Mouse (Mus musculus): ENCODE data around the gene Mrap2. TPM values are rescaled to one million over a fixed set of nuclear protein-coding genes. Genes with fewer than 3 reads are reported as not detected.
"Not testable (repeated sequence)": the region's sequence is repeated elsewhere in the genome, so short reads cannot be mapped to it uniquely, and the experiment has no call there.

The Mrap2 gene
- polyA plus RNA-seq (2014; fragmentation: Nextera tagmentation; extraction: Ambion mirVana), result 0.09 TPM in 1 of 2 replicates, not detected in the other

DNA sequence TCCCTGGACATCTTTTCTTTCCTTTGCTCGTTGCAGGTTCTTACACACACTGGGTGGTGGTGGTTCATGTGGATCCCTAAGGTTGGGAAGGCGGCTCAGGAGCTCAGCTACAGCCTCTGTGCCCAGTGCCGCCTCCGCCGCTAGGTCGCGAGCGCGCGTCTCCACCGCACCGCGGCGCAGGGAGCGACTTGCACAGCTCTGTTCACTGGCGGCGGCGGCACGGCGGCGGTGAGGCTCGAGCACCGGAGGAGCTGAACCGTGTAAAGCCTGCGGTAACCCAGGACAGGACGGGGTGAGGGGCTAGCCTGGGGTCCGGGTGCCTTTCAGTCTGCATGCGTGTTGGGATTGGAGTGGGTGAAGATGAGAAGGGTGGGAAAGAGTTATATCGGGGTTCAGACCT lies at the start of gene Mrap2:
TSS of gene Mrap2 (plus strand) at position 201 of the 400 bp plus-strand sequence.
- 1% methylated on average over 29 of the region's 29 CpGs for WGBS
- DNase-seq (peak; percentile 78), ATAC-seq (ENCODE audit: insufficient read depth) (peak; percentile 86)
- peak; percentile 56 for TF ChIP-seq CTCF (IDR thresholded peaks at IDR 0.05; ENCODE audit: low read depth)
- H3K4me3 ChIP-seq (ENCODE audit: low read depth, low read length), result peak within 1 kb of the TSS; percentile 34
- H3K9me3 ChIP-seq (ENCODE audit: low read depth, low read length), result no peaks in the 10 kb centered on the region
- peaks cover 23% of the 10 kb centered on the region for H3K27me3 ChIP-seq (ENCODE audit: insufficient read depth, low read length)
- no peaks in the 10 kb centered on the region for H3K36me3 ChIP-seq (ENCODE audit: insufficient read depth)
- H3K4me1 ChIP-seq (ENCODE audit: insufficient read depth), result peaks cover 3% of the 10 kb centered on the region; the same call in 1 of the 2 replicates
- no peak within 1 kb of the TSS for H3K9ac ChIP-seq
- peak within 1 kb of the TSS; percentile 62 for H3K4me2 ChIP-seq
- H3K27ac ChIP-seq (ENCODE audit: low read depth), result no peak within 1 kb of the TSS

DNA sequence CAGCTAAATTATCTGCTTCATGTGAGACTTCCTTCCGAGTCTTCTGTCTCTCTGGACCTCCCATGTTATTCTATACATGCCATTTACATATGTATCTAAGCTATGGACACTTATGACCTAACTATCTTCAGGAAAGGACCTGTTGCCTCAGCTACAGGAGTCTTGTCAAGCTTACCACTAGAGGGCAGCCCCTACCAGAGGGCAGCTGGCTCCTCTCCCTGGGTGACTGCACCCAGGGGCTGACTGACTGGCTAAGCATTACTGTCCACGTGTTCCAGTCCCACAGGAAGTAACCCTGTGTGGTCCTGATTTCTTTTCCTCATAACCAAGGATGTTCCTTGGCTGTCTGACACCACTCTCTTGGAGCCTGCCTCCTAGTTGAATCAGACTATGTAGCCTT lies 46.1 kb upstream of the Mrap2 start:
- Histone ChIP-seq H3K4me1 (ENCODE audit: insufficient read depth) (no peaks in the 10 kb centered on the region), H3K36me3 (ENCODE audit: insufficient read depth) (no peaks in the 10 kb centered on the region), H3K9me3 (ENCODE audit: low read depth, low read length) (no peaks in the 10 kb centered on the region), H3K27ac (ENCODE audit: low read depth) (no peak overlapping the region), H3K4me3 (ENCODE audit: low read depth, low read length) (no peak overlapping the region), H3K9ac (no peak overlapping the region), H3K27me3 (ENCODE audit: insufficient read depth, low read length) (no peaks in the 10 kb centered on the region), H3K4me2 (no peak overlapping the region)
- WGBS, result 40% methylated on average over 2 of the region's 2 CpGs
- ATAC-seq (ENCODE audit: insufficient read depth) (no peak), DNase-seq (peak; percentile 11)
- TF ChIP-seq CTCF (IDR thresholded peaks at IDR 0.05; ENCODE audit: low read depth), result peak; percentile 34

DNA sequence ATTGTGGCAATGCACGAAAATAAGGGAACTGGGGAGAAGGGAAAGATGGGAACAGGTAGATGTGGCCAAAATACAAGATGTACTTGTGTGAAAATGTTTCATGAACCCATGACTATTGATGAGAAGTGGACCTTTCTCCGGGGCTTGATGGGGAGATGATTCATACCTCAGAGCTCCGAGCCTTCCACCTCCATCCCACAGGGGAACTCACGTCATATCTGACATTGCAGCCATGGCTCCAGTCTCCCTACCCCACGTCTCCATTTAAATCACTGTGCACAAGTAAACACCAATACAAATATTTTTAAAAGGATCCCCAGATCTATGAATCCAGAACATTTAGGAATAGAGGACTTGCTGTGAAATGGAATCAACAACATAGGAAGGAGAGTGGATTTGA lies 29.1 kb upstream of the Mrap2 start:
- H3K4me2 ChIP-seq, result no peak overlapping the region
- ATAC-seq (ENCODE audit: insufficient read depth), result no peak
- H3K9ac ChIP-seq, result no peak overlapping the region
- no peak for DNase-seq
- TF ChIP-seq CTCF (IDR thresholded peaks at IDR 0.05; ENCODE audit: low read depth), result no peak
- H3K4me3 ChIP-seq (ENCODE audit: low read depth, low read length), result no peak overlapping the region
- no peaks in the 10 kb centered on the region for H3K36me3 ChIP-seq (ENCODE audit: insufficient read depth)
- H3K9me3 ChIP-seq (ENCODE audit: low read depth, low read length), result no peaks in the 10 kb centered on the region
- H3K4me1 ChIP-seq (ENCODE audit: insufficient read depth), result no peaks in the 10 kb centered on the region
- no peak overlapping the region for H3K27ac ChIP-seq (ENCODE audit: low read depth)
- no peaks in the 10 kb centered on the region for H3K27me3 ChIP-seq (ENCODE audit: insufficient read depth, low read length)
- 69% methylated on average over 5 of the region's 5 CpGs for WGBS

DNA sequence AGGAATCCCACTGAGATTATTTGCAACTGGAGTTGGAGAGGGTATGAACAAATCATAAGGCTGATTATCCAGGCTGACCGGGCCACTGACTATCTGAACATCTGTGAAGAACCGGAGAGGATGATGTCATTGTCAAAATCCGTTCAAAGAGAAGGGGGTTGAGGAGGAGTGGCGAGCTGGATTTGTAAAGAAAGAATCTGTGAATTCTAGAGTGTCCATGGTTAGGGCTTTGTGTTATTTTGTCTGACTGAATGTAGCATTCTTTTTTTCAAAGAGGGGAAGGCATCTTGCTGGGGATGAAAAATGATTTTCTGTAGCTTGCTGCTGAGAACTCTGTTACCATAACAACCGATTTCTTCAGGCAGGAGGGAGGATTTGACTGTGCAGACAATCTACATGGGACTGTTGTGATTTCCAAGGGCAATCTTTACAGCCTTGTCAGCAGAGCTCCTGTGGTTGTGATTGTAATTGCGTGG lies 28.6 kb upstream of the Mrap2 start:
- WGBS, result 54% methylated on average over 6 of the region's 6 CpGs
- no peaks in the 10 kb centered on the region for H3K27me3 ChIP-seq (ENCODE audit: insufficient read depth, low read length)
- H3K36me3 ChIP-seq (ENCODE audit: insufficient read depth), result no peaks in the 10 kb centered on the region
- H3K9ac ChIP-seq, result no peak overlapping the region
- no peak overlapping the region for H3K27ac ChIP-seq (ENCODE audit: low read depth)
- no peak overlapping the region for H3K4me3 ChIP-seq (ENCODE audit: low read depth, low read length)
- DNase-seq (no peak), ATAC-seq (ENCODE audit: insufficient read depth) (no peak)
- TF ChIP-seq CTCF (IDR thresholded peaks at IDR 0.05; ENCODE audit: low read depth), result no peak
- no peaks in the 10 kb centered on the region for H3K9me3 ChIP-seq (ENCODE audit: low read depth, low read length)
- no peaks in the 10 kb centered on the region for H3K4me1 ChIP-seq (ENCODE audit: insufficient read depth)
- no peak overlapping the region for H3K4me2 ChIP-seq

DNA sequence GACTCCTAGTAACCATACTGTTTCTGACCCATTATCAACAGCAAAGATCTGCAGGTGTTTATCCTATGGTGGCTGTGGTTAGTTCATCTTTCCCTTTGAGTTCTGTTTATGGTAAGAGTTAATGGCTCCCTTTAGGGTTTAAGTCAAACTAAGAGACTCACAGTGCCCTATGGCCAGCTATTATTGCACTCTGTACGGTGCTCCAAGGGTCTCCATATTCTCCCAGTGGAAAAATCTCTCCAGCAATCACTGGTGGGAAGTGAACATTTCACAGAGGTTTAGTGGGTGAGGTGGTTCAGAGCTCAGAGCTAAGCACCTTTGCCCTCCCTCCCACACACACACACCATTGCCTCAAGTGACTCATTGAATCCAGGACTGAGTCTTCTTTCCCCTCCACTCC lies 28.1 kb upstream of the Mrap2 start:
- 77% methylated on average over 1 of the region's 1 CpGs for WGBS
- ATAC-seq (ENCODE audit: insufficient read depth), result no peak
- TF ChIP-seq CTCF (IDR thresholded peaks at IDR 0.05; ENCODE audit: low read depth), result no peak
- Histone ChIP-seq H3K27me3 (ENCODE audit: insufficient read depth, low read length) (no peaks in the 10 kb centered on the region), H3K4me1 (ENCODE audit: insufficient read depth) (no peaks in the 10 kb centered on the region), H3K9ac (no peak overlapping the region), H3K27ac (ENCODE audit: low read depth) (no peak overlapping the region), H3K36me3 (ENCODE audit: insufficient read depth) (no peaks in the 10 kb centered on the region), H3K9me3 (ENCODE audit: low read depth, low read length) (no peaks in the 10 kb centered on the region), H3K4me3 (ENCODE audit: low read depth, low read length) (no peak overlapping the region), H3K4me2 (no peak overlapping the region)
- no peak for DNase-seq

DNA sequence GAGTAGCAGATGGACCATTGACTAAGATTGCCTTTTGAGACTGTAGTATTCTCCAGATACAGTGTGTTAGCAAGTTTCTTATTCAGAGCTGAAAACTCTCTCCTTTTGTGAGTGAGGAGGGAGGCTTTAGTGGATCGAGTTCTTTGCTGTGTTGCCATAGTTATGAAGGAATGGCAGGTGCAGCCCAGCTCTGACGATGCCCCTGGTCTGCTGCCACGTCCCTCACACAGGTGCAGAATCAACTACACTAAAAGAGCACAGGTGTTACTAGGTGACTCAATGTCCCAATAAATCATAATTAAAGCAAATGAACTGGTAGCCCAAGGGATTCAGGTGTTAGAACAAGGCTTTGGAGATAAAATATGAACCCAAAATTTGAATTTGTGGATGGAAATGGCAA lies 25.1 kb upstream of the Mrap2 start:
- Histone ChIP-seq H3K36me3 (ENCODE audit: insufficient read depth) (no peaks in the 10 kb centered on the region), H3K9me3 (ENCODE audit: low read depth, low read length) (no peaks in the 10 kb centered on the region), H3K27ac (ENCODE audit: low read depth) (no peak overlapping the region), H3K9ac (no peak overlapping the region), H3K27me3 (ENCODE audit: insufficient read depth, low read length) (no peaks in the 10 kb centered on the region), H3K4me3 (ENCODE audit: low read depth, low read length) (no peak overlapping the region), H3K4me1 (ENCODE audit: insufficient read depth) (no peaks in the 10 kb centered on the region), H3K4me2 (no peak overlapping the region)
- ATAC-seq (ENCODE audit: insufficient read depth) (no peak), DNase-seq (no peak)
- WGBS, result 75% methylated on average over 3 of the region's 3 CpGs
- TF ChIP-seq CTCF (IDR thresholded peaks at IDR 0.05; ENCODE audit: low read depth), result no peak

DNA sequence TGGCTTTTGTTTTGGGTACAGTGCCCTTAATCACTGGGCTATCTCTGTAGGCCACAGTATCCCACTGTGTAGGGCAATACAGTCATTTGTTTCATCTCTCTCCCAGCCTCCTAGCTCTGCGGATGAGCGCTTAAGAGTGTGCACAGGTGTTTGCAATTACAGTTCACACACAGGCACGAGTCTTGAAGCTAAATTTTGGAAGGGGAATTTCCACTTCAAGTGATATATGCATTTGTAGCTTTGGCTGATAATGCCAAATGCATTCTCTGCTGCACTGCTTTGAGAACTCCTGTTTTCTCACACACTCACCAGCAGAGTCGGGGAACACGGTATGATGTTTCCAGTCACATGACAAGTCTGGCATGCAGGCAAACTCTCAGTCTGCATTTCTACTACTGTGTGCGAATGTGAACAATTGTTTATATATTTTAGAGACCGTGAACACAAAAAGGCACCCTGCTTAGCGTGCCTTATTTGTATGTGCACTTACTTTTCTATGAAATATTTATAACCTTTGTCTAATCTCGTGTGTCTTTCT lies 22.1 kb upstream of the Mrap2 start:
- H3K9me3 ChIP-seq (ENCODE audit: low read depth, low read length), result no peaks in the 10 kb centered on the region
- no peak for TF ChIP-seq CTCF (IDR thresholded peaks at IDR 0.05; ENCODE audit: low read depth)
- H3K36me3 ChIP-seq (ENCODE audit: insufficient read depth), result no peaks in the 10 kb centered on the region
- no peak overlapping the region for H3K9ac ChIP-seq
- H3K4me1 ChIP-seq (ENCODE audit: insufficient read depth), result no peaks in the 10 kb centered on the region
- no peak overlapping the region for H3K4me2 ChIP-seq
- H3K4me3 ChIP-seq (ENCODE audit: low read depth, low read length), result no peak overlapping the region
- WGBS, result 49% methylated on average over 9 of the region's 9 CpGs
- DNase-seq, result no peak
- no peaks in the 10 kb centered on the region for H3K27me3 ChIP-seq (ENCODE audit: insufficient read depth, low read length)
- no peak overlapping the region for H3K27ac ChIP-seq (ENCODE audit: low read depth)
- no peak for ATAC-seq (ENCODE audit: insufficient read depth)

DNA sequence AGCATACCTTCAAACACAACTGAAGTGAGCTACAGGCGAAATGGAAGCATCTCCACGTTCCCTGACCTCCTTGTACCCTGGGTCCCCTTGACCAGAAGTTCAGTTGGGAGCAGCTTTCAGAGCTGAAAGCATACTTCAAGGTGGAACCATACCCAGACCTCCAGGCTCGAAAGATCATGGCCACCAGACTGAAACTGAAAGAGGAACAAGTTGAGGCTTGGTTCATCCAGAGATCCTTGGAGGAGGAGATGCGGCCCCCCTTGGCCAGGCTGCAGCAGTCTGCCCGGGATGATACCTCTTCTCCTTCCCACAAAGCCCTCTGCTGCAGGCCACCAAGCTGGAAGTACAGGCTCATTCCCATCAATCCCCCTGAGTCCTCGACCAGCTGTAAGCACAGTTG lies 17.1 kb upstream of the Mrap2 start:
- not testable (repeated sequence) for DNase-seq; H3K4me2 ChIP-seq; H3K4me1 ChIP-seq (ENCODE audit: insufficient read depth); H3K4me3 ChIP-seq (ENCODE audit: low read depth, low read length); ATAC-seq (ENCODE audit: insufficient read depth); H3K27me3 ChIP-seq (ENCODE audit: insufficient read depth, low read length); H3K36me3 ChIP-seq (ENCODE audit: insufficient read depth); H3K27ac ChIP-seq (ENCODE audit: low read depth); H3K9me3 ChIP-seq (ENCODE audit: low read depth, low read length); H3K9ac ChIP-seq
- 78% methylated on average over 5 of the region's 6 CpGs for WGBS
